Mouse (Mus musculus) kidney, embryonic 14.5 days (tissue): ENCODE data around the gene Rps19. TPM values are rescaled to one million over a fixed set of nuclear protein-coding genes. Genes with fewer than 3 reads are reported as not detected.
A peak's percentile ranks its signal among the peaks of the same experiment; 100 is the strongest.
"Not testable (repeated sequence)": the region's sequence is repeated elsewhere in the genome, so short reads cannot be mapped to it uniquely, and the experiment has no call there.

Experiments
- ATAC-seq: fragments of 200-750 bp; cut with Nextera tagmentation; 2 replicates; pipeline ENCODE4 v1.8.0; 2017; ENCODE audit warnings: moderate number of reproducible peaks, mild to moderate bottlenecking, moderate TSS enrichment, moderate library complexity; ENCODE audit not compliant: low FRiP score, low TSS enrichment
- H3K27ac ChIP-seq: fragments of 300-500 bp; sonication (generic); 2 replicates; pipeline ENCODE4 v1.5.1; 2014; ENCODE audit warnings: low read depth, mild to moderate bottlenecking, low read length, moderate library complexity, mixed read lengths
- H3K27me3 ChIP-seq: fragments of 300-500 bp; sonication (generic); 2 replicates; pipeline ENCODE4 v1.6.1; 2014; ENCODE audit warnings: mild to moderate bottlenecking, low read length; ENCODE audit not compliant: control insufficient read depth, insufficient read depth
- H3K36me3 ChIP-seq: fragments of 300-500 bp; sonication (generic); 2 replicates; pipeline ENCODE4 v1.6.1; 2014; ENCODE audit warnings: low read length, mixed read lengths; ENCODE audit not compliant: control insufficient read depth, insufficient read depth
- H3K4me1 ChIP-seq: fragments of 300-500 bp; sonication (generic); 2 replicates; pipeline ENCODE4 v1.6.1; 2014; ENCODE audit warnings: low read length, mixed read lengths; ENCODE audit not compliant: control insufficient read depth, insufficient read depth
- H3K4me2 ChIP-seq: fragments of 300-500 bp; sonication (generic); replicated peaks from 2 replicates; pipeline ENCODE4 v1.6.1; 2014; ENCODE audit warnings: low read depth, mild to moderate bottlenecking, low read length
- H3K4me3 ChIP-seq: fragments of 300-500 bp; sonication (generic); 2 replicates; pipeline ENCODE4 v1.5.1; 2014; ENCODE audit warnings: mild to moderate bottlenecking, low read length
- H3K9ac ChIP-seq: fragments of 300-500 bp; sonication (generic); 2 replicates; pipeline ENCODE4 v1.6.1; 2014; ENCODE audit warnings: low read depth, mild to moderate bottlenecking, low read length, moderate library complexity
- H3K9me3 ChIP-seq: fragments of 300-500 bp; sonication (generic); 2 replicates; pipeline ENCODE4 v1.6.1; 2016; ENCODE audit warnings: low read length; ENCODE audit not compliant: control insufficient read depth
- WGBS: fragments of 180-500 bp; shearing (Covaris S2); extraction: QIAGEN DNeasy Blood & Tissue Kit; methylation state at CpG from one replicate; pipeline ENCODE4 v1.1.7; 2014; 5-methylcytosine and 5-hydroxymethylcytosine counted together
- polyA plus RNA-seq: library from polyadenylated mRNA; unstranded; fragments of >200 nt; fragmentation: Nextera tagmentation; extraction: Ambion mirVana; gene quantifications from 2 replicates; pipeline ENCODE4 v1.2.1, GENCODE M21; 2014

Rps19 gene
- 2,731 and 3,572 TPM in 2 replicates for polyA plus RNA-seq

GRCm38 (mm10) chr7:24883896-24884692 lies at the start of gene Rps19:
TSS of gene Rps19 (plus strand) at chr7:24884371.
- Histone ChIP-seq H3K4me3 (peak within 1 kb of the TSS; percentile 90), H3K4me2 (peak within 1 kb of the TSS; percentile 65), H3K9me3 (no peaks in the 10 kb centered on the region), H3K4me1 (peaks cover 31% of the 10 kb centered on the region), H3K27ac (peak within 1 kb of the TSS; percentile 89), H3K36me3 (peaks cover 36% of the 10 kb centered on the region), H3K27me3 (no peaks in the 10 kb centered on the region), H3K9ac (peak within 1 kb of the TSS; percentile 100)
- under 1% methylated on average over 57 of the region's 57 CpGs for WGBS
- ATAC-seq = peak; percentile 94

- H3K9me3 ChIP-seq, H3K36me3 ChIP-seq, H3K4me2 ChIP-seq, H3K4me3 ChIP-seq, H3K4me1 ChIP-seq, H3K27ac ChIP-seq, H3K9ac ChIP-seq, H3K27me3 ChIP-seq: not testable (repeated sequence)
- ATAC-seq = 0 out of 2 replicates have a peak, but pooled peaks have one; percentile 24
- WGBS = 53% methylated on average over 11 of the region's 13 CpGs
These were observed 45.3 kb upstream of the Rps19 start for GRCm38 (mm10) chr7:24838732-24839409.

- Histone ChIP-seq H3K4me1 (no peaks in the 10 kb centered on the region), H3K36me3 (no peaks in the 10 kb centered on the region), H3K27ac (no peak overlapping the region), H3K4me3 (no peak overlapping the region), H3K9me3 (no peaks in the 10 kb centered on the region), H3K27me3 (no peaks in the 10 kb centered on the region), H3K4me2 (no peak overlapping the region), H3K9ac (no peak overlapping the region)
- no peak for ATAC-seq
- 83% methylated on average over 8 of the region's 8 CpGs for WGBS
These were observed 44.8 kb upstream of the Rps19 start for GRCm38 (mm10) chr7:24839410-24839808.

GRCm38 (mm10) chr7:24840331-24840730 lies 43.8 kb upstream of the Rps19 start:
- no peak overlapping the region for H3K9ac ChIP-seq
- H3K9me3 ChIP-seq = no peaks in the 10 kb centered on the region
- no peak overlapping the region for H3K4me2 ChIP-seq
- H3K27ac ChIP-seq = no peak overlapping the region
- H3K4me3 ChIP-seq = no peak overlapping the region
- H3K4me1 ChIP-seq = no peaks in the 10 kb centered on the region
- ATAC-seq = no peak
- H3K36me3 ChIP-seq = no peaks in the 10 kb centered on the region
- WGBS = 71% methylated on average over 3 of the region's 3 CpGs
- H3K27me3 ChIP-seq = no peaks in the 10 kb centered on the region

- Histone ChIP-seq H3K9me3 (no peaks in the 10 kb centered on the region), H3K9ac (no peak overlapping the region), H3K4me2 (no peak overlapping the region), H3K27ac (no peak overlapping the region), H3K27me3 (no peaks in the 10 kb centered on the region), H3K36me3 (no peaks in the 10 kb centered on the region), H3K4me1 (no peaks in the 10 kb centered on the region), H3K4me3 (no peak overlapping the region)
- no peak for ATAC-seq
- WGBS = 74% methylated on average over 4 of the region's 4 CpGs
These were observed 43.2 kb upstream of the Rps19 start for GRCm38 (mm10) chr7:24841009-24841408.

- Histone ChIP-seq H3K9me3 (no peaks in the 10 kb centered on the region), H3K4me1 (no peaks in the 10 kb centered on the region), H3K4me2 (no peak overlapping the region), H3K4me3 (no peak overlapping the region), H3K36me3 (no peaks in the 10 kb centered on the region), H3K27me3 (no peaks in the 10 kb centered on the region), H3K27ac (no peak overlapping the region), H3K9ac (no peak overlapping the region)
- ATAC-seq = no peak
- WGBS = 44% methylated on average over 5 of the region's 5 CpGs
These were observed 40.0 kb upstream of the Rps19 start for GRCm38 (mm10) chr7:24844144-24844543.

- Histone ChIP-seq H3K27ac (no peak overlapping the region), H3K27me3 (no peaks in the 10 kb centered on the region), H3K4me1 (no peaks in the 10 kb centered on the region), H3K36me3 (no peaks in the 10 kb centered on the region), H3K9ac (no peak overlapping the region), H3K4me3 (no peak overlapping the region), H3K9me3 (no peaks in the 10 kb centered on the region), H3K4me2 (no peak overlapping the region)
- 84% methylated on average over 9 of the region's 9 CpGs for WGBS
- ATAC-seq = no peak
These were observed 39.0 kb upstream of the Rps19 start for GRCm38 (mm10) chr7:24845181-24845580.

GRCm38 (mm10) chr7:24845713-24846112 lies 38.5 kb upstream of the Rps19 start:
- 4% methylated on average over 6 of the region's 6 CpGs for WGBS
- Histone ChIP-seq H3K27ac (no peak overlapping the region), H3K27me3 (no peaks in the 10 kb centered on the region), H3K36me3 (no peaks in the 10 kb centered on the region), H3K9ac (no peak overlapping the region), H3K4me1 (no peaks in the 10 kb centered on the region), H3K9me3 (no peaks in the 10 kb centered on the region), H3K4me2 (no peak overlapping the region), H3K4me3 (no peak overlapping the region)
- 0 out of 2 replicates have a peak, but pooled peaks have one; percentile 39 for ATAC-seq

GRCm38 (mm10) chr7:24846576-24846975 lies 37.6 kb upstream of the Rps19 start:
- not testable (repeated sequence) for H3K9me3 ChIP-seq, H3K4me3 ChIP-seq, H3K27me3 ChIP-seq, H3K27ac ChIP-seq, H3K4me1 ChIP-seq, H3K9ac ChIP-seq, H3K36me3 ChIP-seq, H3K4me2 ChIP-seq, ATAC-seq
- 37% methylated on average over 2 of the region's 2 CpGs for WGBS
